In genomic region chr1:34069514-34070290, GRCm38 (mm10) we compare ENCODE assay signal across 22 mouse cellular contexts.
DNase-seq lines count a peak whose midpoint lies in the region; ATAC-seq and TF ChIP-seq lines count a peak whose summit lies in the region.
"Had no signal": no experiment of that assay in that cellular context is flagged by ENCODE, and none has a peak within 500 bp of the region (broad histone marks: within the 10 kb centered on the region; RNA-seq: fewer than 3 reads in every experiment).

No protein-coding gene starts in this region.

- TF ChIP-seq EP300 in CH12.LX (IDR thresholded peaks at IDR 0.05; ENCODE audit: low read length) (no peak), ES-Bruce4 (IDR thresholded peaks at IDR 0.05; ENCODE audit: insufficient read depth, low read depth, low read length) (no peak)

- H3K79me2 ChIP-seq in CH12.LX (replicated peaks; ENCODE audit: control insufficient read depth, extremely low read depth, insufficient read depth, poor library complexity, severe bottlenecking) = no peaks in the 10 kb centered on the region

- TF ChIP-seq CTCF in CH12.LX (conservative IDR thresholded peaks at IDR 0.05 in 1 of 2, IDR thresholded peaks at IDR 0.05 in 1 of 2; ENCODE audit: low read depth in 2 of 2, low read length in 2 of 2) (no peak), ES-Bruce4 (IDR thresholded peaks at IDR 0.05; ENCODE audit: low read depth, low read length) (no peak)

- 76% methylated on average over 10 of the region's 10 CpGs for WGBS in heart, embryonic 13.5 days

- no peak overlapping the region for H3K4me3 ChIP-seq in heart, embryonic 13.5 days
- H3K4me3 ChIP-seq in CH12.LX (replicated peaks in 1 of 3; ENCODE audit: low read depth in 2 of 3, low read length in 2 of 3, poor library complexity in 1 of 3) (no peak overlapping the region), ES-Bruce4 (ENCODE audit: low read depth, low read length) (no peak overlapping the region)
- H3K4me3 ChIP-seq: embryonic facial prominence, embryonic 10.5 days; embryonic facial prominence, embryonic 12.5 days; forebrain, embryonic 13.5 days; forebrain, embryonic 15.5 days had no signal

- H3K4me1 ChIP-seq in heart, embryonic 13.5 days = peaks cover 69% of the 10 kb centered on the region
- H3K4me1 ChIP-seq in CH12.LX (ENCODE audit: control insufficient read depth in 1 of 2, insufficient read depth in 2 of 2) = peaks cover 6 to 45% of the 10 kb centered on the region in 2 experiments; a peak in 3 of 4 replicates
- peaks cover 18% of the 10 kb centered on the region for H3K4me1 ChIP-seq in ES-Bruce4 (ENCODE audit: control insufficient read depth, insufficient read depth, low read length)

- DNase-seq in heart, adult 11 months = peak; percentile 59
- DNase-seq in heart, adult 18-20 months = no peak
- no peak for DNase-seq in heart, adult 9 months (ENCODE audit: low spot score in 2 of 2)
- no peak for DNase-seq in CH12.LX (ENCODE audit: extremely low read depth)
- no peak for DNase-seq in cerebellum, adult 11 months
- DNase-seq: adrenal gland, adult 2 months; adrenal gland, postnatal 10 days; adrenal gland, postnatal 25 days; B cell, adult 2 months; cerebellum, adult 11-12 months; cerebellum, adult 2 months; cerebellum, adult 9-10 months; cerebellum, postnatal 10 days; cerebellum, postnatal 25 days; forebrain, postnatal 0 days had no signal

- no peak for ATAC-seq in heart, embryonic 13.5 days (ENCODE audit: extremely low read depth, insufficient number of reproducible peaks, low FRiP score, low TSS enrichment)
- no peak for ATAC-seq in CD4-positive, CD25-positive, alpha-beta regulatory T cell, adult 4 months
- ATAC-seq: forebrain, embryonic 13.5 days; forebrain, embryonic 15.5 days; forebrain, postnatal 0 days had no signal

- no peaks in the 10 kb centered on the region for H3K9me3 ChIP-seq in heart, embryonic 13.5 days
- no peaks in the 10 kb centered on the region for H3K9me3 ChIP-seq in CH12.LX (replicated peaks; ENCODE audit: low read length)
- no peaks in the 10 kb centered on the region for H3K9me3 ChIP-seq in ES-Bruce4 (replicated peaks; ENCODE audit: control insufficient read depth, insufficient read depth, low read length, poor library complexity, severe bottlenecking)
- H3K9me3 ChIP-seq: embryonic facial prominence, embryonic 10.5 days; embryonic facial prominence, embryonic 12.5 days; forebrain, embryonic 13.5 days; forebrain, embryonic 15.5 days had no signal

- no peaks in the 10 kb centered on the region for H3K36me3 ChIP-seq in heart, embryonic 13.5 days
- H3K36me3 ChIP-seq in CH12.LX (replicated peaks in 1 of 2; ENCODE audit: control insufficient read depth in 1 of 2, insufficient read depth in 1 of 2, low read length in 1 of 2) (peaks cover 0 to 2% of the 10 kb centered on the region in 2 experiments), ES-Bruce4 (ENCODE audit: control insufficient read depth, insufficient read depth, low read length, poor library complexity, severe bottlenecking) (no peaks in the 10 kb centered on the region)
- H3K36me3 ChIP-seq: embryonic facial prominence, embryonic 10.5 days; embryonic facial prominence, embryonic 12.5 days; forebrain, embryonic 15.5 days had no signal

- no peaks in the 10 kb centered on the region for H3K27me3 ChIP-seq in heart, embryonic 13.5 days (replicated peaks)
- H3K27me3 ChIP-seq in CH12.LX (replicated peaks) = no peaks in the 10 kb centered on the region
- no peaks in the 10 kb centered on the region for H3K27me3 ChIP-seq in ES-Bruce4 (ENCODE audit: control insufficient read depth, insufficient read depth, low read length, poor library complexity, severe bottlenecking)
- H3K27me3 ChIP-seq: embryonic facial prominence, embryonic 12.5 days; forebrain, embryonic 13.5 days; forebrain, embryonic 15.5 days had no signal

- peak overlapping the region; percentile 10; the same call in 1 of the 2 replicates for H3K4me2 ChIP-seq in heart, embryonic 13.5 days
- H3K4me2 ChIP-seq in CH12.LX (ENCODE audit: insufficient read depth, low read depth, poor library complexity, severe bottlenecking) = no peak overlapping the region
- H3K4me2 ChIP-seq: embryonic facial prominence, embryonic 12.5 days; forebrain, embryonic 13.5 days; forebrain, embryonic 15.5 days had no signal

- TF ChIP-seq RAD21 in CH12.LX (IDR thresholded peaks at IDR 0.05; ENCODE audit: low read depth, low read length) = no peak

- dilution Hi-C loops in CH12.LX (cut with MboI; ENCODE audit: extremely low pct_ligation_motif_present, extremely low pct_unique_long_range_greater_than_20kb, low sequenced_read_pairs) = no loop called here

- in situ Hi-C loops in CH12.LX (cut with MboI; ENCODE audit: low pct_ligation_motif_present, low pct_unique_long_range_greater_than_20kb, low sequenced_read_pairs) = loop anchor here (5.0 kb wide), 1 partner anchor 37 kb away; no protein-coding TSS in a partner anchor

- no peak for TF ChIP-seq POLR2A in CH12.LX (IDR thresholded peaks at IDR 0.05; ENCODE audit: low read depth, low read length)
- TF ChIP-seq POLR2A in ES-Bruce4 (IDR thresholded peaks at IDR 0.05; ENCODE audit: insufficient read depth, low read length) = no peak

- H3K27ac ChIP-seq in heart, embryonic 13.5 days (replicated peaks) = no peak overlapping the region; the same call in 1 of the 2 replicates
- no peak overlapping the region for H3K27ac ChIP-seq in CH12.LX (ENCODE audit: insufficient read depth, low read depth)
- H3K27ac ChIP-seq in ES-Bruce4 (ENCODE audit: insufficient read depth, low read length) = peak overlapping the region; percentile 68
- H3K27ac ChIP-seq: embryonic facial prominence, embryonic 10.5 days; embryonic facial prominence, embryonic 12.5 days; forebrain, embryonic 13.5 days; forebrain, embryonic 15.5 days had no signal

- no peak overlapping the region for H3K9ac ChIP-seq in heart, embryonic 13.5 days
- H3K9ac ChIP-seq in CH12.LX (ENCODE audit: insufficient read depth, low read depth) (no peak overlapping the region), ES-Bruce4 (ENCODE audit: low read depth, poor library complexity, severe bottlenecking) (no peak overlapping the region)
- H3K9ac ChIP-seq: embryonic facial prominence, embryonic 12.5 days; forebrain, embryonic 13.5 days; forebrain, embryonic 15.5 days; forebrain, postnatal 0 days had no signal

TF ChIP-seq in CH12.LX, 34 proteins besides CTCF, POLR2A, EP300 and RAD21:
- TF ChIP-seq E2F4 (IDR thresholded peaks at IDR 0.05; ENCODE audit: insufficient replicate concordance, low read depth, low read length) (no peak), MAFK (IDR thresholded peaks at IDR 0.05; ENCODE audit: insufficient replicate concordance, low read length) (peak; percentile 79; the same call in 1 of the 2 replicates)
